Mouse (Mus musculus) heart, embryonic 14.5 days (tissue): Measurements from ENCODE around the gene Tmem184b. TPM values are rescaled to one million over a fixed set of nuclear protein-coding genes. Genes with fewer than 3 reads are reported as not detected.
A peak's percentile ranks its signal among the peaks of the same experiment; 100 is the strongest.

Experiments
- ATAC-seq: fragments of 200-750 bp; cut with Nextera tagmentation; 2 replicates; pipeline ENCODE4 v1.8.0; 2017; ENCODE audit warnings: low read depth, moderate TSS enrichment; ENCODE audit not compliant: insufficient number of reproducible peaks, insufficient read depth, low FRiP score
- H3K27ac ChIP-seq, 2 experiments: fragments of 200-500 bp in 1 of 2; fragments of 300-500 bp in 1 of 2; sonication (generic) in 1 of 2; replicated peaks in 1 of 2; 2 replicates each; pipeline ENCODE4 v1.5.1; 2012 to 2014; ENCODE audit warnings: low read depth in 2 of 2, low read length in 2 of 2, control low read depth in 1 of 2, mild to moderate bottlenecking in 1 of 2, mixed read lengths in 1 of 2; ENCODE audit not compliant: control insufficient read depth in 1 of 2, insufficient read depth in 1 of 2
- H3K27me3 ChIP-seq: fragments of 300-500 bp; sonication (generic); 2 replicates; pipeline ENCODE4 v1.6.1; 2014; ENCODE audit warnings: mild to moderate bottlenecking, low read length, control low read depth; ENCODE audit not compliant: control insufficient read depth, insufficient read depth
- H3K36me3 ChIP-seq: fragments of 300-500 bp; sonication (generic); 2 replicates; pipeline ENCODE4 v1.6.1; 2014; ENCODE audit warnings: mild to moderate bottlenecking, control low read depth, low read length, mixed read lengths; ENCODE audit not compliant: control insufficient read depth, insufficient read depth
- H3K4me1 ChIP-seq, 2 experiments: fragments of 200-500 bp in 1 of 2; fragments of 300-500 bp in 1 of 2; sonication (generic) in 1 of 2; 2 replicates each; pipeline ENCODE4 v1.6.1; 2012 to 2014; ENCODE audit warnings: low read length in 2 of 2, control low read depth in 1 of 2, mixed read lengths in 1 of 2; ENCODE audit not compliant: control insufficient read depth in 2 of 2, insufficient read depth in 2 of 2
- H3K4me2 ChIP-seq: fragments of 300-500 bp; sonication (generic); 2 replicates; pipeline ENCODE4 v1.6.1; 2014; ENCODE audit warnings: mild to moderate bottlenecking, low read length
- H3K4me3 ChIP-seq, 2 experiments: fragments of 200-500 bp in 1 of 2; fragments of 300-500 bp in 1 of 2; sonication (generic) in 1 of 2; 2 replicates each; pipeline ENCODE4 v1.5.1; 2012 to 2014; ENCODE audit warnings: low read length in 2 of 2, mild to moderate bottlenecking in 2 of 2, control low read depth in 1 of 2, low read depth in 1 of 2, moderate library complexity in 1 of 2; ENCODE audit not compliant: control insufficient read depth in 1 of 2, insufficient read depth in 1 of 2
- H3K9ac ChIP-seq: fragments of 300-500 bp; sonication (generic); 2 replicates; pipeline ENCODE4 v1.6.1; 2014; ENCODE audit warnings: mild to moderate bottlenecking, low read length
- H3K9me3 ChIP-seq: fragments of 300-500 bp; sonication (generic); 2 replicates; pipeline ENCODE4 v1.6.1; 2016; ENCODE audit warnings: low read length, control low read depth; ENCODE audit not compliant: control insufficient read depth
- WGBS: fragments of 180-500 bp; shearing (Covaris S2); extraction: QIAGEN DNeasy Blood & Tissue Kit; methylation state at CpG from one replicate; pipeline ENCODE4 v1.1.7; 2014; 5-methylcytosine and 5-hydroxymethylcytosine counted together
- polyA plus RNA-seq: library from polyadenylated mRNA; unstranded; fragments of >200 nt; fragmentation: Nextera tagmentation; extraction: Ambion mirVana; gene quantifications from 2 replicates; pipeline ENCODE4 v1.2.1, GENCODE M21; 2014

Tmem184b gene
- polyA plus RNA-seq, 1 experiment from 2014 or later, result 60.6 TPM

DNA sequence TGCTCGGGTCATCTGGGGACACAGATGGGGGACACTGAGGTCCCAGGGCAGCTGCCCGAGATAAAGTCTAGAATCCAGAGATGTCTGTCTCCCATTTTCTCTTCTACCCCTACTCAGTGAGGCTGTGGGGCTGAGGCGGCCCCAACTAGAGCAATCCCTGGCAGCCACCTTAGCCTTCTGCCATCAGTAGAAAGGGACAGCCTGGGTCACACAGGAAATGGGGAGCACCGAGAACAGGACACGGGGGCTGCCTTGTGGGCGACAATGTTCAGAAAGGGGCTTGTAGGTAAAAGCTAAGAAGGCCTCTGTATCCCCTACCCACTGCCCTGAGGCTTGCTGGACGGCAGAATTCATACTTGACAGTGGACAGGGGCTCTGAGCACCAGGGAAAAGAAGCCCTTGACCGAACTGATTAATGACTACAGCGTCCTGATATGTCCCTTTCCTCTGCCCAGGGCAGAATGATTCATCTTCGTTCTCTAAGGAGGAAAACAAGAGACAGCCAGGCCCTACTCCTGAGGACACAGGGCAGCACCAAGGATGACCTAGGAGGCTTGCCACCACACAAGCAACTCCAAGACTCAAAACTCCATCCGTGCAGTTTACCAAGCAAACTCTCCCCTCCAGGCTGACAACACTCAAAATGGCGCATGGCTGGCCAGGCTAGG lies 34.3 kb upstream of the Tmem184b start:
- Histone ChIP-seq H3K4me2 (no peak overlapping the region), H3K9me3 (peaks cover 4% of the 10 kb centered on the region; the same call in 1 of the 2 replicates), H3K27me3 (no peaks in the 10 kb centered on the region), H3K27ac (peak overlapping the region in 1 of 2 experiments; percentile 73; a peak in 1 of 4 replicates), H3K4me3 (no peak overlapping the region), H3K36me3 (peaks cover 47% of the 10 kb centered on the region), H3K9ac (no peak overlapping the region), H3K4me1 (peaks cover 67 to 85% of the 10 kb centered on the region in 2 experiments)
- no peak for ATAC-seq
- 68% methylated on average over 12 of the region's 12 CpGs for WGBS

DNA sequence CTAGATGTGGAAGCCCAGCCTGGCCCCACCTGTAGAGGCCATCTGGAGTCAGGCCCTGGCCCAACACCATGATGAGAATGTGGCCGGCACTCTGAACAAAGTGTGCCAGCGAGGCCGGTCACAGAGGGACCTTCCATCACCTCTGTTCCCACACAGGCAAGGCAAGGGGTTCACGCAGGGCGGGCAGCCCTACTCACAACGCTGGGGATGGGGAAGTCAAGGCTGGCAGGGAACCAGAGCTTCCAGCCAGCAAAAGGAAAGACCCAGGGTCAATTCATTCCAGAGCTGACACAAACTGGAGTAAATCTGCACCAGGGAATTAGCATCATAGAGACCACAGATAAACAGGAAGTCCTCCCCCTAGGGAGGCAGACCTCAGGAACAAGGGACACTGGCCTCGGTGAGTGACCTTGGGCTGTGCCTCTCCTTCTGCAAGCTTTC lies 33.1 kb upstream of the Tmem184b start:
- 55% methylated on average over 7 of the region's 7 CpGs for WGBS
- H3K27ac ChIP-seq, result peak overlapping the region in 1 of 2 experiments; percentile 68; a peak in 2 of 4 replicates
- peaks cover 4% of the 10 kb centered on the region; the same call in 1 of the 2 replicates for H3K9me3 ChIP-seq
- no peak for ATAC-seq
- peak overlapping the region; percentile 57 for H3K9ac ChIP-seq
- peaks cover 57% of the 10 kb centered on the region for H3K36me3 ChIP-seq
- H3K4me2 ChIP-seq, result 0 out of 2 replicates have a peak overlapping the region, but pooled peaks have one; percentile 4
- H3K4me3 ChIP-seq, result no peak overlapping the region
- H3K27me3 ChIP-seq, result no peaks in the 10 kb centered on the region
- H3K4me1 ChIP-seq, result peaks cover 71 to 90% of the 10 kb centered on the region in 2 experiments

DNA sequence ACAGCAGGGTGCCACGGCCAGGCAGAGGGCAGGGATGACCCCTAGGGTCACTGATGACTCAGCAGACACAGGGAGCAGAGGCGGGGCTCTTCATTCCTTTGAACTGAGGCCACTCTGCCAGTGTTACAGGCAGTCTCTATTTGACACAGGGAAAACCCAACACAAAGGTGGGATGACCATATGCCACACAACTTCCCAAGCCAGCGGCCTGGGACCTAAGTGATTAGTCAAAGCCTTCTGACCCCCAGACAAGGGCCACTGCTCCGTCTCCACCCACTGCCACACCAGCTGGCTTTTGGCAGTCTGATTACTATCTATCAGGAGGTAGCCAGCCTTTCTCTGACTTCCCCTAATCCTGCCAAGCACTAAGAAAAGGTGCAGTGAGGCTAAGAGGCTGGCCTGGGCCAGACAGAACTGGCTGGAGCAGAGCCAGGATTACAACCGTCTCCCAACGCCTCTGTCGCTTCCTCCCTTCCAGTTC lies 31.9 kb upstream of the Tmem184b start:
- Histone ChIP-seq H3K36me3 (peaks cover 70% of the 10 kb centered on the region), H3K27ac (peak overlapping the region; percentile 62 to 68), H3K9me3 (peaks cover 4% of the 10 kb centered on the region; the same call in 1 of the 2 replicates), H3K27me3 (no peaks in the 10 kb centered on the region), H3K4me3 (no peak overlapping the region), H3K4me1 (peaks cover 68 to 92% of the 10 kb centered on the region in 2 experiments), H3K9ac (peak overlapping the region; percentile 57), H3K4me2 (peak overlapping the region; percentile 32)
- 28% methylated on average over 7 of the region's 7 CpGs for WGBS
- no peak for ATAC-seq

DNA sequence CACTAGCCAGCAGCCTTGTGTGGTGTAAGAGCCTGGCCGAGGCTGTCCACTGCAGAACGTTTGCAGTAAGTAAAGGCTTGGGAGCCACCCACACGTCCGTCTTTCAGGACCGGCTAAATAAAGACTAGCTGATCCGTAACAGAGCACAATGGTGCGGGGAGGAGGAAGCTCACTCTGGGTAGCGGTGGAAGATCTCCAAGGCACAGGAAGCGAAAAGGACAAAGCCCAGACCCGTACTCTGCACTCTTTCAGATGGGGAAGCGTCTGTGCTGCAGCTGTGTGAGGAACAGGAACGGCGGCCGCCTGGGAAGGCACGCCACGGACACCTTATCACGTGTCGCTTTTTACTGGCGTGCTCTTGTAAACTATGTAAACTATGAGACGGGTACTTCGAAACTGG lies 29.5 kb upstream of the Tmem184b start:
- Histone ChIP-seq H3K4me1 (peaks cover 45 to 82% of the 10 kb centered on the region in 2 experiments), H3K9ac (peak overlapping the region; percentile 23), H3K27ac (peak overlapping the region; percentile 78 to 90), H3K27me3 (no peaks in the 10 kb centered on the region), H3K36me3 (peaks cover 79% of the 10 kb centered on the region), H3K9me3 (peaks cover 4% of the 10 kb centered on the region; the same call in 1 of the 2 replicates), H3K4me3 (peak overlapping the region; percentile 10 to 13; a peak in 2 of 4 replicates), H3K4me2 (peak overlapping the region; percentile 34)
- 4% methylated on average over 21 of the region's 21 CpGs for WGBS
- peak; percentile 69 for ATAC-seq

DNA sequence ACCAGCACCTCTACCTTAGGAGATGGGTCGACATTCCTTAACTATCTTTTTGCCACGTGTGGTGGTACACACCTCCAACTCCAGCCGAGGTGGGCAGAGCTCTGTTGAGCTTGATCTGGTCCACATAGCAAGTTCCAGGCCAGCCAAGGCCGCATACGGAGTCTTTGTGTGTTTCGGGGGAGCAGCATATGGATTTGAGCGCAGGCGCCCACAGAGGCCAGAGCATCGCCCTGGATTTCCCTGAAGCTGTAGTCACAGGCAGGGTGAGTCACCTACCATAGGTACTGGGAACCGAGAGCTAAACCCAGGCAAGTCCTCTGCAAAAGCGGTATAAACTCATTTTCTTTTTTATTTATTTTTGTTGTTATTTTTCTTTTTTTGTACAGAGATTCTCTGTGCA lies 29.0 kb upstream of the Tmem184b start:
- peak overlapping the region; percentile 34 for H3K4me2 ChIP-seq
- peak overlapping the region; percentile 78 to 90 for H3K27ac ChIP-seq
- H3K4me1 ChIP-seq, result peaks cover 39 to 80% of the 10 kb centered on the region in 2 experiments
- H3K4me3 ChIP-seq, result 0 out of 4 replicates have a peak overlapping the region, but pooled peaks of 1 of the 2 experiments have one; percentile 10
- peaks cover 79% of the 10 kb centered on the region for H3K36me3 ChIP-seq
- H3K27me3 ChIP-seq, result no peaks in the 10 kb centered on the region
- WGBS, result 71% methylated on average over 11 of the region's 11 CpGs
- ATAC-seq, result no peak
- peak overlapping the region; percentile 23 for H3K9ac ChIP-seq
- peaks cover 4% of the 10 kb centered on the region; the same call in 1 of the 2 replicates for H3K9me3 ChIP-seq

DNA sequence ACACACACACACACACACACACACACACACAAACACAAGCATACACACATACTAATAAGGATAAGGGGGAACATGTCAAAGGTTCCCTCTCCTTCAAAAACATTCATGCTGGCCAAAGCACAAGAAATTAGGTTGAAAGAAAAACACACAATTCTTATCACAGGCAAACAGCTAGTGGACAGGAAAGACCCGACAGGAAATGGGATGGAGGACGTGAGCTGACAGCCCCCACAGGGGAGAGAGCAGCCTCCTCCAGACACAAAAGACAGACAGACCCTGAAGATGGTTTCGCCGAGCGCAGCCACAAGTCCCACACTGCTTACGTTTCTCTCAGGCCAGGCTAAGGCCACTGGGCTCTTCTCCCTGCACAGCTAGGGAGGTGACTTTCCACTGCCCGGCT lies 28.6 kb upstream of the Tmem184b start:
- no peaks in the 10 kb centered on the region for H3K27me3 ChIP-seq
- H3K4me3 ChIP-seq, result no peak overlapping the region
- ATAC-seq, result no peak
- H3K36me3 ChIP-seq, result peaks cover 79% of the 10 kb centered on the region
- H3K9me3 ChIP-seq, result peaks cover 4% of the 10 kb centered on the region; the same call in 1 of the 2 replicates
- peaks cover 35 to 76% of the 10 kb centered on the region in 2 experiments for H3K4me1 ChIP-seq
- H3K27ac ChIP-seq, result peak overlapping the region; percentile 78 to 90
- peak overlapping the region; percentile 34 for H3K4me2 ChIP-seq
- WGBS, result 50% methylated on average over 7 of the region's 7 CpGs
- H3K9ac ChIP-seq, result peak overlapping the region; percentile 23

DNA sequence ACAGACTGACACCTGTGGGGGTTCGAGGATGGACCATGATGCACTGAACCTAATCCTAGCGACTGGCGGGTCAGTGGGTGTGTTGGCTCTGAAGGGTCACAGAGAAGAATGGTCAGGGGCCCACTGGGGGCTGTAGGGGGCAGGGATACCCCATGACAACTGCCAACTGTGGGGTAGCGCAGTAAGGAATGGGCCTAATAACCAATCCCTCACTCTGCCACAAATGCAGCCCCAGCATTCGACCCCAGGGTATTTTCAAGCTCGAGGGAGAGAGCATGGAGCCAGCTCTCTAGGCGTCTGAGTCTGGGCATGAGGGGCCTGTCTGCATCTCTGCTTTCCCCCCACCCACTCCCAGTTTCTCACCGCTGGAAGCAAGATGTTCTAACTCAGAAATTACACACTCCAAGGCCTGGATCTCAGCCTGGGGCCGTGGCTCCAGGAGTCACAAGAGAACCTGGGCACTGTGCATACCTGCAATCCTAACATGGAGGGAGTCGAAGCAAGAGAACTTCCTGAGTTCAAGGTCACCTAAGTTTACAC lies 27.2 kb upstream of the Tmem184b start:
- Histone ChIP-seq H3K4me3 (no peak overlapping the region), H3K4me2 (no peak overlapping the region), H3K27ac (no peak overlapping the region), H3K36me3 (peaks cover 81% of the 10 kb centered on the region), H3K27me3 (no peaks in the 10 kb centered on the region), H3K9ac (no peak overlapping the region), H3K9me3 (peaks cover 4% of the 10 kb centered on the region; the same call in 1 of the 2 replicates), H3K4me1 (peaks cover 22 to 62% of the 10 kb centered on the region in 2 experiments)
- ATAC-seq, result no peak
- 77% methylated on average over 10 of the region's 10 CpGs for WGBS
